ENCODE assay signal across 8 mouse cellular contexts in genomic region chr11:3864343-3864742, GRCm38 (mm10). TPM values are rescaled to one million over a fixed set of nuclear protein-coding genes. Genes with fewer than 3 reads are reported as not detected.
A peak's percentile ranks its signal among the peaks of the same experiment; 100 is the strongest.
DNase-seq lines count a peak whose midpoint lies in the region; ATAC-seq lines count a peak whose summit lies in the region.

No protein-coding gene starts in this region.

- peak overlapping the region; percentile 80 for H3K4me2 ChIP-seq in heart, embryonic 11.5 days
- peak overlapping the region; percentile 94 for H3K4me2 ChIP-seq in intestine, embryonic 16.5 days (ENCODE audit: low read depth, low read length)
- peak overlapping the region; percentile 80 for H3K4me2 ChIP-seq in midbrain, embryonic 15.5 days

- no peaks in the 10 kb centered on the region for H3K4me1 ChIP-seq in heart, embryonic 11.5 days (ENCODE audit: control insufficient read depth, insufficient read depth, low read length)
- peaks cover 6% of the 10 kb centered on the region; the same call in 1 of the 2 replicates for H3K4me1 ChIP-seq in intestine, embryonic 16.5 days (ENCODE audit: control insufficient read depth, insufficient read depth, low read length)
- peaks cover 15% of the 10 kb centered on the region for H3K4me1 ChIP-seq in midbrain, embryonic 15.5 days

- WGBS in heart, embryonic 11.5 days (ENCODE audit: insufficient replicate concordance) = 43% methylated on average over 6 of the region's 6 CpGs
- 36% methylated on average over 6 of the region's 6 CpGs for WGBS in intestine, embryonic 16.5 days
- 31% methylated on average over 6 of the region's 6 CpGs for WGBS in midbrain, embryonic 15.5 days

- H3K27ac ChIP-seq in heart, embryonic 11.5 days (ENCODE audit: low read depth, low read length) = no peak overlapping the region
- no peak overlapping the region for H3K27ac ChIP-seq in intestine, embryonic 16.5 days (ENCODE audit: low read length)
- H3K27ac ChIP-seq in midbrain, embryonic 15.5 days = no peak overlapping the region

- no peaks in the 10 kb centered on the region for H3K36me3 ChIP-seq in heart, embryonic 11.5 days (ENCODE audit: control insufficient read depth, insufficient read depth, low read length)
- no peaks in the 10 kb centered on the region for H3K36me3 ChIP-seq in intestine, embryonic 16.5 days (ENCODE audit: control insufficient read depth, insufficient read depth, low read length)
- no peaks in the 10 kb centered on the region for H3K36me3 ChIP-seq in midbrain, embryonic 15.5 days (replicated peaks)

- no peak for ATAC-seq in heart, embryonic 11.5 days (replicated peaks; ENCODE audit: insufficient number of reproducible peaks, low FRiP score, low TSS enrichment)
- no peak for ATAC-seq in intestine, embryonic 16.5 days
- peak; percentile 69 for ATAC-seq in midbrain, embryonic 15.5 days (replicated peaks)

- H3K4me3 ChIP-seq in heart, embryonic 11.5 days (ENCODE audit: low read depth, low read length) = peak overlapping the region; percentile 46
- peak overlapping the region; percentile 55; the same call in 1 of the 2 replicates for H3K4me3 ChIP-seq in intestine, embryonic 16.5 days (ENCODE audit: low read length)
- H3K4me3 ChIP-seq in midbrain, embryonic 15.5 days = peak overlapping the region; percentile 53

- no peak for DNase-seq in heart, postnatal 36 days
- DNase-seq in embryo, embryonic 9.5 days (ENCODE audit: extremely low spot score) = peak; percentile 22
- no peak for DNase-seq in thymus, adult 18-20 months
- no peak for DNase-seq in layer of hippocampus, adult 8-10 months (ENCODE audit: low spot score in 2 of 2)
- no peak for DNase-seq in layer of hippocampus, adult 9-11 months

- H3K27me3 ChIP-seq in heart, embryonic 11.5 days (ENCODE audit: control insufficient read depth, insufficient read depth, low read length) = peaks cover 19% of the 10 kb centered on the region
- 0 out of 2 replicates have a peak, but pooled peaks cover 3% of the 10 kb centered on the region for H3K27me3 ChIP-seq in intestine, embryonic 16.5 days (replicated peaks; ENCODE audit: control insufficient read depth, insufficient read depth, low read length)
- H3K27me3 ChIP-seq in midbrain, embryonic 15.5 days (replicated peaks) = peaks cover 5% of the 10 kb centered on the region; the same call in 1 of the 2 replicates

- intact Hi-C loops in heart, postnatal 36 days (cut with DNase I) = no loop called here

- no peaks in the 10 kb centered on the region for H3K9me3 ChIP-seq in heart, embryonic 11.5 days (replicated peaks; ENCODE audit: control insufficient read depth, low read length)
- H3K9me3 ChIP-seq in intestine, embryonic 16.5 days (ENCODE audit: control insufficient read depth, low read length) = no peaks in the 10 kb centered on the region
- H3K9me3 ChIP-seq in midbrain, embryonic 15.5 days = no peaks in the 10 kb centered on the region

- H3K9ac ChIP-seq in heart, embryonic 11.5 days (ENCODE audit: low read depth, low read length) = no peak overlapping the region
- peak overlapping the region; percentile 72; the same call in 1 of the 2 replicates for H3K9ac ChIP-seq in intestine, embryonic 16.5 days (ENCODE audit: low read depth, low read length)
- peak overlapping the region; percentile 57; the same call in 1 of the 2 replicates for H3K9ac ChIP-seq in midbrain, embryonic 15.5 days

RNA-seq across cellular contexts. Expression of gene Osbp2, which starts 0.6 kb away (rescaled TPM):
- 0.13 and 0.23 TPM in 2 replicates for polyA plus RNA-seq in heart, embryonic 11.5 days (2014; fragmentation: Nextera tagmentation; extraction: Ambion mirVana)
- total RNA-seq in heart, postnatal 36 days (2021) = 10 to 100 TPM; 14.1 to 14.3 TPM
- polyA plus RNA-seq in intestine, embryonic 16.5 days (2015; fragmentation: Nextera tagmentation; extraction: Ambion mirVana) = 0.28 and 0.45 TPM in 2 replicates
- 33.5 and 36.2 TPM in 2 replicates for polyA plus RNA-seq in midbrain, embryonic 15.5 days (2015; fragmentation: Nextera tagmentation; extraction: Ambion mirVana)
- 10 to 100 TPM; 63.6 to 77.0 (median 69.9) TPM for total RNA-seq in layer of hippocampus, adult 8-10 months (2022)

RNA-seq across cellular contexts. Expression of gene 4921536K21Rik, which starts 30.6 kb away (rescaled TPM):
- polyA plus RNA-seq in heart, embryonic 11.5 days (2014; fragmentation: Nextera tagmentation; extraction: Ambion mirVana) = not detected in 2 replicates
- under 1 TPM; 0.54 to 0.92 TPM for total RNA-seq in heart, postnatal 36 days (2021)
- polyA plus RNA-seq in intestine, embryonic 16.5 days (2015; fragmentation: Nextera tagmentation; extraction: Ambion mirVana) = 0.37 and 0.39 TPM in 2 replicates
- 0.43 and 0.90 TPM in 2 replicates for polyA plus RNA-seq in midbrain, embryonic 15.5 days (2015; fragmentation: Nextera tagmentation; extraction: Ambion mirVana)
- 1 to 10 TPM in 2 of 4 experiments, under 1 TPM in 2; 0.52 to 1.0 (median 0.83) TPM for total RNA-seq in layer of hippocampus, adult 8-10 months (2022)

RNA-seq across cellular contexts. Expression of gene Dusp18, which starts 30.7 kb away (rescaled TPM):
- polyA plus RNA-seq in heart, embryonic 11.5 days (2014; fragmentation: Nextera tagmentation; extraction: Ambion mirVana) = 11.9 and 12.2 TPM in 2 replicates
- 10 to 100 TPM; 28.3 to 48.8 TPM for total RNA-seq in heart, postnatal 36 days (2021)
- polyA plus RNA-seq in intestine, embryonic 16.5 days (2015; fragmentation: Nextera tagmentation; extraction: Ambion mirVana) = 5.2 and 5.6 TPM in 2 replicates
- polyA plus RNA-seq in midbrain, embryonic 15.5 days (2015; fragmentation: Nextera tagmentation; extraction: Ambion mirVana) = 41.4 and 42.9 TPM in 2 replicates
- total RNA-seq in layer of hippocampus, adult 8-10 months (2022) = 10 to 100 TPM; 19.1 to 26.7 (median 22.9) TPM

RNA-seq across cellular contexts. Expression of gene Slc35e4, which starts 50.1 kb away (rescaled TPM):
- polyA plus RNA-seq in heart, embryonic 11.5 days (2014; fragmentation: Nextera tagmentation; extraction: Ambion mirVana) = 2.9 and 3.0 TPM in 2 replicates
- total RNA-seq in heart, postnatal 36 days (2021) = 1 to 10 TPM; 5.3 to 5.5 TPM
- polyA plus RNA-seq in intestine, embryonic 16.5 days (2015; fragmentation: Nextera tagmentation; extraction: Ambion mirVana) = 2.9 and 3.1 TPM in 2 replicates
- 17.9 and 19.4 TPM in 2 replicates for polyA plus RNA-seq in midbrain, embryonic 15.5 days (2015; fragmentation: Nextera tagmentation; extraction: Ambion mirVana)
- 10 to 100 TPM; 15.0 to 19.8 (median 16.9) TPM for total RNA-seq in layer of hippocampus, adult 8-10 months (2022)

Comparison
In these comparisons a context has a peak if more than half of its experiments do, and no peak if none do; other contexts are left out.
1. RNA of gene Osbp2, which starts 0.6 kb away (polyA plus RNA-seq): 33.5 to 36.2 TPM in midbrain, embryonic 15.5 days; 0.28 to 0.45 TPM in intestine, embryonic 16.5 days and 0.13 to 0.23 TPM in heart, embryonic 11.5 days; every median in the first group is over 10 times any median in the second.
2. Peak in every context shown above with its lines, with median percentiles within 50 percentile points of each other: H3K4me2 ChIP-seq and H3K4me3 ChIP-seq.